Mouse (Mus musculus) neural tube, embryonic 11.5 days (tissue): ENCODE results near the gene Ear14. TPM values are rescaled to one million over a fixed set of nuclear protein-coding genes. Genes with fewer than 3 reads are reported as not detected.
"Not testable (repeated sequence)": the region's sequence is repeated elsewhere in the genome, so short reads cannot be mapped to it uniquely, and the experiment has no call there.

Experiments
- ATAC-seq: fragments of 200-750 bp; cut with Nextera tagmentation; 2 replicates; pipeline ENCODE4 v1.8.0; 2017; ENCODE audit warnings: moderate number of reproducible peaks, mild to moderate bottlenecking, moderate TSS enrichment, moderate library complexity; ENCODE audit not compliant: insufficient read depth, low FRiP score, low TSS enrichment
- DNase-seq: peaks from one replicate; pipeline ENCODE4 v3.0.0-alpha.2; 2015; ENCODE audit warnings: low spot score
- H3K27ac ChIP-seq: fragments of 300-500 bp; sonication (generic); 2 replicates; pipeline ENCODE4 v1.5.1; 2014; ENCODE audit warnings: low read depth, mild to moderate bottlenecking, low read length
- H3K27me3 ChIP-seq: fragments of 300-500 bp; sonication (generic); 2 replicates; pipeline ENCODE4 v1.6.1; 2014; ENCODE audit warnings: mild to moderate bottlenecking, low read length, mixed read lengths; ENCODE audit not compliant: control insufficient read depth, insufficient read depth
- H3K36me3 ChIP-seq: fragments of 300-500 bp; sonication (generic); 2 replicates; pipeline ENCODE4 v1.6.1; 2014; ENCODE audit warnings: mild to moderate bottlenecking, low read length, moderate library complexity, mixed read lengths; ENCODE audit not compliant: control insufficient read depth, insufficient read depth
- H3K4me1 ChIP-seq: fragments of 300-500 bp; sonication (generic); 2 replicates; pipeline ENCODE4 v1.6.1; 2014; ENCODE audit warnings: low read length, mixed read lengths; ENCODE audit not compliant: control insufficient read depth, insufficient read depth
- H3K4me2 ChIP-seq: fragments of 300-500 bp; sonication (generic); 2 replicates; pipeline ENCODE4 v1.6.1; 2014; ENCODE audit warnings: low read depth, mild to moderate bottlenecking, moderate library complexity
- H3K4me3 ChIP-seq: fragments of 300-500 bp; sonication (generic); 2 replicates; pipeline ENCODE4 v1.5.1; 2014; ENCODE audit warnings: low read depth, low read length
- H3K9ac ChIP-seq: fragments of 300-500 bp; sonication (generic); 2 replicates; pipeline ENCODE4 v1.6.1; 2014; ENCODE audit warnings: mild to moderate bottlenecking, low read length
- H3K9me3 ChIP-seq: fragments of 300-500 bp; sonication (generic); 2 replicates; pipeline ENCODE4 v1.6.1; 2016; ENCODE audit warnings: low read length; ENCODE audit not compliant: control insufficient read depth
- WGBS: fragments of 180-500 bp; shearing (Covaris S2); extraction: QIAGEN DNeasy Blood & Tissue Kit; methylation state at CpG from one replicate; pipeline ENCODE4 v1.1.7; 2014; 5-methylcytosine and 5-hydroxymethylcytosine counted together
- polyA plus RNA-seq: library from polyadenylated mRNA; unstranded; fragments of >200 nt; fragmentation: Nextera tagmentation; extraction: Ambion mirVana; gene quantifications from 2 replicates; pipeline ENCODE4 v1.2.1, GENCODE M21; 2014

The Ear14 gene
- not detected in 2 replicates for polyA plus RNA-seq

GRCm38 (mm10) chr14:51203115-51203514 lies at the start of gene Ear14:
Gene Ear14 (plus strand): TSS chr14:51203391.
- 89% methylated on average over 2 of the region's 2 CpGs for WGBS

GRCm38 (mm10) chr14:51156056-51156735 lies 47.0 kb upstream of the Ear14 start:
- no peaks in the 10 kb centered on the region for H3K36me3 ChIP-seq
- no peaks in the 10 kb centered on the region for H3K9me3 ChIP-seq
- ATAC-seq (no peak), DNase-seq (no peak)
- no peak overlapping the region for H3K27ac ChIP-seq
- H3K4me3 ChIP-seq: no peak overlapping the region
- no peaks in the 10 kb centered on the region for H3K4me1 ChIP-seq
- WGBS: 81% methylated on average over 5 of the region's 5 CpGs
- H3K27me3 ChIP-seq: no peaks in the 10 kb centered on the region
- no peak overlapping the region for H3K9ac ChIP-seq
- no peak overlapping the region for H3K4me2 ChIP-seq

More at GRCm38 (mm10) chr14:51203115-51203514, at the start of gene Ear14:
- ATAC-seq (no peak), DNase-seq (no peak)
- no peak within 1 kb of the TSS for H3K4me2 ChIP-seq
- H3K4me1 ChIP-seq: no peaks in the 10 kb centered on the region
- no peaks in the 10 kb centered on the region for H3K36me3 ChIP-seq
- no peaks in the 10 kb centered on the region for H3K27me3 ChIP-seq
- no peak within 1 kb of the TSS for H3K27ac ChIP-seq
- H3K9ac ChIP-seq: no peak within 1 kb of the TSS
- no peaks in the 10 kb centered on the region for H3K9me3 ChIP-seq
- H3K4me3 ChIP-seq: no peak within 1 kb of the TSS

GRCm38 (mm10) chr14:51156736-51157068 lies 46.5 kb upstream of the Ear14 start:
- Histone ChIP-seq H3K9ac (no peak overlapping the region), H3K4me2 (no peak overlapping the region), H3K36me3 (no peaks in the 10 kb centered on the region), H3K9me3 (no peaks in the 10 kb centered on the region), H3K4me1 (no peaks in the 10 kb centered on the region), H3K27me3 (no peaks in the 10 kb centered on the region), H3K27ac (no peak overlapping the region), H3K4me3 (no peak overlapping the region)
- no peak for ATAC-seq
- 39% methylated on average over 4 of the region's 4 CpGs for WGBS
- no peak for DNase-seq

- Histone ChIP-seq H3K36me3 (no peaks in the 10 kb centered on the region), H3K4me2 (no peak overlapping the region), H3K27me3 (no peaks in the 10 kb centered on the region), H3K9me3 (no peaks in the 10 kb centered on the region), H3K27ac (no peak overlapping the region), H3K4me1 (no peaks in the 10 kb centered on the region), H3K4me3 (no peak overlapping the region), H3K9ac (no peak overlapping the region)
- 93% methylated on average over 1 of the region's 1 CpGs for WGBS
- no peak for ATAC-seq
- DNase-seq: no peak
Measured at GRCm38 (mm10) chr14:51157072-51157471, 46.1 kb upstream of the Ear14 start.

- not testable (repeated sequence) for H3K4me2 ChIP-seq, H3K9ac ChIP-seq, H3K4me1 ChIP-seq, H3K9me3 ChIP-seq, H3K4me3 ChIP-seq, DNase-seq, H3K27ac ChIP-seq, H3K27me3 ChIP-seq, ATAC-seq, H3K36me3 ChIP-seq
- 92% methylated on average over 3 of the region's 3 CpGs for WGBS
Measured at GRCm38 (mm10) chr14:51161976-51162375, 41.2 kb upstream of the Ear14 start, which contains the start of gene Rnase2b. Gene Rnase2b (plus strand): TSS chr14:51162260.

- not testable (repeated sequence) for ATAC-seq, H3K27ac ChIP-seq
- 82% methylated on average over 6 of the region's 6 CpGs for WGBS
Measured at GRCm38 (mm10) chr14:51163323-51163722, 39.9 kb upstream of the Ear14 start.

GRCm38 (mm10) chr14:51165435-51165834 lies 37.8 kb upstream of the Ear14 start:
- H3K27ac ChIP-seq: no peak overlapping the region
- no peaks in the 10 kb centered on the region for H3K4me1 ChIP-seq
- H3K4me2 ChIP-seq: no peak overlapping the region
- H3K9ac ChIP-seq: no peak overlapping the region
- H3K9me3 ChIP-seq: no peaks in the 10 kb centered on the region
- H3K4me3 ChIP-seq: no peak overlapping the region
- ATAC-seq: no peak
- no peaks in the 10 kb centered on the region for H3K36me3 ChIP-seq
- WGBS: 90% methylated on average over 1 of the region's 1 CpGs
- H3K27me3 ChIP-seq: no peaks in the 10 kb centered on the region
- no peak for DNase-seq

More at GRCm38 (mm10) chr14:51163323-51163722, 39.9 kb upstream of the Ear14 start:
- not testable (repeated sequence) for H3K4me1 ChIP-seq, DNase-seq, H3K9me3 ChIP-seq, H3K27me3 ChIP-seq, H3K9ac ChIP-seq, H3K36me3 ChIP-seq, H3K4me2 ChIP-seq, H3K4me3 ChIP-seq

GRCm38 (mm10) chr14:51166068-51166467 lies 37.1 kb upstream of the Ear14 start:
- Histone ChIP-seq H3K9ac (no peak overlapping the region), H3K27ac (no peak overlapping the region), H3K4me3 (no peak overlapping the region), H3K36me3 (no peaks in the 10 kb centered on the region), H3K27me3 (no peaks in the 10 kb centered on the region), H3K9me3 (no peaks in the 10 kb centered on the region), H3K4me1 (no peaks in the 10 kb centered on the region), H3K4me2 (no peak overlapping the region)
- ATAC-seq: no peak
- DNase-seq: no peak

GRCm38 (mm10) chr14:51172095-51172865 lies 30.9 kb upstream of the Ear14 start:
- WGBS: 38% methylated on average over 9 of the region's 9 CpGs
- H3K36me3 ChIP-seq, H3K9ac ChIP-seq, ATAC-seq, H3K4me3 ChIP-seq, H3K27ac ChIP-seq, H3K4me2 ChIP-seq, H3K9me3 ChIP-seq, H3K27me3 ChIP-seq, H3K4me1 ChIP-seq: not testable (repeated sequence)
- DNase-seq: peak; percentile 63
